Mouse (Mus musculus): Measurements from ENCODE around the gene Thyn1. TPM values are rescaled to one million over a fixed set of nuclear protein-coding genes. Genes with fewer than 3 reads are reported as not detected.

The Thyn1 gene
- polyA plus RNA-seq, 1 experiment from 2014 or later, result 173 TPM

Other genes starting within 250 kb of the Thyn1 start
- gene Glb1l2, start 193.2 kb upstream of the Thyn1 start, polyA plus RNA-seq (2014; fragmentation: Nextera tagmentation; extraction: Ambion mirVana), result 4.6 and 5.6 TPM in 2 replicates
- not detected in 2 replicates for gene Glb1l3, start 138.8 kb upstream of the Thyn1 start, polyA plus RNA-seq (2014; fragmentation: Nextera tagmentation; extraction: Ambion mirVana)
- gene Gm1110, start 76.6 kb upstream of the Thyn1 start, polyA plus RNA-seq (2014; fragmentation: Nextera tagmentation; extraction: Ambion mirVana), result not detected in 2 replicates
- 39.7 and 50.2 TPM in 2 replicates for gene Acad8, start 144 bp upstream of the Thyn1 start, polyA plus RNA-seq (2014; fragmentation: Nextera tagmentation; extraction: Ambion mirVana)
- gene Vps26b, start 30.4 kb downstream of the Thyn1 start, polyA plus RNA-seq (2014; fragmentation: Nextera tagmentation; extraction: Ambion mirVana), result 44.7 and 48.1 TPM in 2 replicates
- 44.3 and 46.5 TPM in 2 replicates for gene Ncapd3, start 30.5 kb downstream of the Thyn1 start, polyA plus RNA-seq (2014; fragmentation: Nextera tagmentation; extraction: Ambion mirVana)
- gene Jam3, start 155.7 kb downstream of the Thyn1 start, polyA plus RNA-seq (2014; fragmentation: Nextera tagmentation; extraction: Ambion mirVana), result 116 and 121 TPM in 2 replicates

Measured in limb, embryonic 11.5 days (tissue).